Mouse (Mus musculus): ENCODE measurements around the gene Mrps6. TPM values are rescaled to one million over a fixed set of nuclear protein-coding genes. Genes with fewer than 3 reads are reported as not detected.
"Not testable (repeated sequence)": the region's sequence is repeated elsewhere in the genome, so short reads cannot be mapped to it uniquely, and the experiment has no call there.

The Mrps6 gene
- polyA plus RNA-seq, 1 experiment from 2014 or later, result 43.7 TPM

- Histone ChIP-seq H3K9me3 (replicated peaks) (no peaks in the 10 kb centered on the region), H3K4me1 (replicated peaks) (peaks cover 11% of the 10 kb centered on the region), H3K27ac (no peak overlapping the region), H3K36me3 (peaks cover 58% of the 10 kb centered on the region), H3K9ac (no peak overlapping the region), H3K4me2 (no peak overlapping the region), H3K4me3 (replicated peaks) (no peak overlapping the region), H3K27me3 (no peaks in the 10 kb centered on the region)
- DNase-seq, result no peak
- ATAC-seq (ENCODE audit: low read depth), result no peak
- 62% methylated on average over 2 of the region's 2 CpGs for WGBS (ENCODE audit: insufficient replicate concordance)
Observed at GRCm38 (mm10) chr16:92064801-92065200, 6.7 kb downstream of the Mrps6 start.

GRCm38 (mm10) chr16:92070338-92070737, 12.3 kb downstream of the Mrps6 start:
- ATAC-seq (ENCODE audit: low read depth) (no peak), DNase-seq (no peak)
- Histone ChIP-seq H3K36me3 (peaks cover 48% of the 10 kb centered on the region), H3K4me1 (replicated peaks) (no peaks in the 10 kb centered on the region), H3K9ac (no peak overlapping the region), H3K27me3 (no peaks in the 10 kb centered on the region), H3K27ac (no peak overlapping the region), H3K9me3 (replicated peaks) (no peaks in the 10 kb centered on the region), H3K4me2 (no peak overlapping the region), H3K4me3 (replicated peaks) (no peak overlapping the region)
- WGBS (ENCODE audit: insufficient replicate concordance), result 74% methylated on average over 8 of the region's 8 CpGs

DNA sequence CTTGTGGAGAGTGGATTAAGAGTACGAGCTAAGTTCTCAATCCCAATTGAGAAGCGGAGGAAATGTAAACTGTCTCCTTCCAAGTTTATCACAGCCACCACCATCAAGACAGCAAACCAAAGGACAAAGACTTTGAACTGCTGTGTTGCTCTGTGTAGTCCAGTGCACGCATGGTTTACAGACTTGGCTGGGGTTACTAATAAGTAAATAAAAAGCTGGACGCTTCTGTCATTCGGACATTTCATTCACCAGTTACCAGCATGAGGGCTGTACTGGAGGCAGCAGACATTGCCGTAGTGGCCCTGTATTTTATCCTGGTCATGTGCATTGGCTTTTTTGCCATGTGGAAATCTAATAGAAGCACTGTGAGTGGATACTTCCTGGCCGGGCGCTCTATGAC, 18.7 kb downstream of the Mrps6 start:
- WGBS (ENCODE audit: insufficient replicate concordance), result 82% methylated on average over 8 of the region's 8 CpGs

DNA sequence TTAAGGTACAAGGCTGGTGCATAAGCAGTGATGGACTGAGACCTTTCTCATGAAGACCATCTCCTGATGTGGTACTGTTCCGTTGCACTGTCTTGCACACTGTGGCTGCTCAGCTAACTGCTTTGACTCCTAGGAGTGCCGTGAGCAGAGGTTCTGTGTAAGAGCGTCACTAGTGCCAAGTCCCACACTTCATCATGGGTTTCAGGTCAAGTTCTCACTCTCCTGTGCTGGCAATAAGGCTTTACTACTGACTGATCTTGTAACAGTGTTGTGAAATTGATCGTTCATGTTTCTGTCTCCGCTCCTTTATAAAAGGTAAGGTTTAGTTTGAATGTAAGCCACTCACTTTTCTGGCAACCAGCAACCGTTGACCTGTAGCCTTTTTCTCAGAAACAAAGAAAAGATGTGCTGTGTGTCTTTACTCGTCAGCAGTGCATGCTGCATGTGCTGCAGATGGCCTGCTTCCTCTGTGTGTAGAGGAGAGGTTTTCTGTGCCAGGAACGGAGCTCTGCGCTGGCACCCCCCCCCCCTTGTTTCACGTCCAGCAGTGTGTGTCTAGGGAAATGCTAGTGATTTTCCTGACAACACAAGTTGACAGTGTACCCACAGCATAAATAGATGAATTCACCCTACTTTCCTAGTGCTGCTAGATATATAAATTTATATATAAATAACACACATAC, 25.8 kb downstream of the Mrps6 start:
- WGBS (ENCODE audit: insufficient replicate concordance), result 82% methylated on average over 10 of the region's 10 CpGs
- no peaks in the 10 kb centered on the region for H3K27me3 ChIP-seq
- H3K4me1 ChIP-seq (replicated peaks), result peaks cover under 1% of the 10 kb centered on the region; the same call in 1 of the 2 replicates
- no peaks in the 10 kb centered on the region for H3K9me3 ChIP-seq (replicated peaks)
- no peak overlapping the region for H3K9ac ChIP-seq
- peaks cover 16% of the 10 kb centered on the region for H3K36me3 ChIP-seq
- no peak overlapping the region for H3K4me2 ChIP-seq
- ATAC-seq (ENCODE audit: low read depth), result no peak
- no peak overlapping the region for H3K4me3 ChIP-seq (replicated peaks)
- no peak overlapping the region for H3K27ac ChIP-seq
- no peak for DNase-seq

More for the DNA sequence above, 18.7 kb downstream of the Mrps6 start:
- Histone ChIP-seq H3K27ac (no peak overlapping the region), H3K4me2 (no peak overlapping the region), H3K4me3 (replicated peaks) (no peak overlapping the region), H3K9me3 (replicated peaks) (no peaks in the 10 kb centered on the region), H3K36me3 (peaks cover 27% of the 10 kb centered on the region), H3K9ac (no peak overlapping the region), H3K4me1 (replicated peaks) (no peaks in the 10 kb centered on the region), H3K27me3 (no peaks in the 10 kb centered on the region)
- DNase-seq (no peak), ATAC-seq (ENCODE audit: low read depth) (no peak)

DNA sequence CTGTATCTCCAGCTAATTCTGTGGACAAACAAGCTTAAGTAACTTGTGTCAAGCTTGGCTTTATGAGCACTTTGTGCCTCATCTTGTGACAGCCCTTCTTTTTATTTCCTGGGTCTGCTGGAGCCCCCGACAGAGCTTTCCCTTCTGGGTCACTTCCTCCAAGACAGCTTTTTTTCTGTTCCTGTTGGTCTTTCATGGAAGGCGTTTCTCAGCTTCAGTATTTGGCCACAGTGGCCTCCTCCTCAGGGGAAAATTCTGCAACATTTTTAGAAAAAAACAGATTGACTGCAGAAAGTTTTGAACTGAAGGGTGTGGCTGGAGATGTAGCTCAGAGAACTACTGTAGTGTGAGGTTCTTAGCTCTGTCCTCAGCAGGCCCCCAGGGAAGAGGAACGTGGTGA, 31.2 kb downstream of the Mrps6 start:
- Histone ChIP-seq H3K27me3 (no peaks in the 10 kb centered on the region), H3K4me1 (replicated peaks) (peaks cover 5% of the 10 kb centered on the region; the same call in 1 of the 2 replicates), H3K36me3 (no peaks in the 10 kb centered on the region), H3K4me3 (replicated peaks) (no peak overlapping the region), H3K27ac (no peak overlapping the region), H3K4me2 (no peak overlapping the region), H3K9ac (no peak overlapping the region), H3K9me3 (replicated peaks) (no peaks in the 10 kb centered on the region)
- WGBS (ENCODE audit: insufficient replicate concordance), result 33% methylated on average over 3 of the region's 3 CpGs
- no peak for DNase-seq
- no peak for ATAC-seq (ENCODE audit: low read depth)

DNA sequence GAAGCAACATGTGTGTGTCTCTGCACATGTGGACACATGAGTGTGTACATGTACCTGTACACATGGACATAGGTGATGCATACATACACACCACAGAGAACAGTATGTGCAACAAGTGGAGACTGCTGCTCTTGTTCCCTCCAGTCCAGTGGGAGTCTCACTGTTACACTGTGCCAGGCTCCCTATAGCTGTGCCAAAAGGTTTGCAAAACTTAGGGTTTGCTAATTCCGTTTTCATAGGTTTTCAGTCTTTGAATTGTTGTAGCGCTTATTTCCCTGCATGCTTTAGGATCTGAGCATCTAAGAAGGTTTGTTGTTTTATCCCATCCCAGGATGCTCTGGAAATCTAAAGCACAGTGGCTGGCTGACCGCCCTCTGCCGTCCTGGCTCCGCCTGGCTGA, 33.8 kb downstream of the Mrps6 start:
- ATAC-seq (ENCODE audit: low read depth) (no peak), DNase-seq (no peak)
- H3K4me1 ChIP-seq (replicated peaks), result peaks cover 5% of the 10 kb centered on the region; the same call in 1 of the 2 replicates
- no peak overlapping the region for H3K4me2 ChIP-seq
- no peak overlapping the region for H3K27ac ChIP-seq
- H3K4me3 ChIP-seq (replicated peaks), result no peak overlapping the region
- H3K9ac ChIP-seq, result no peak overlapping the region
- no peaks in the 10 kb centered on the region for H3K9me3 ChIP-seq (replicated peaks)
- no peaks in the 10 kb centered on the region for H3K27me3 ChIP-seq
- no peaks in the 10 kb centered on the region for H3K36me3 ChIP-seq
- WGBS (ENCODE audit: insufficient replicate concordance), result 73% methylated on average over 5 of the region's 5 CpGs

GRCm38 (mm10) chr16:92098351-92099051, 40.4 kb downstream of the Mrps6 start:
- 77% methylated on average over 10 of the region's 10 CpGs for WGBS (ENCODE audit: insufficient replicate concordance)
- Histone ChIP-seq H3K27me3 (no peaks in the 10 kb centered on the region), H3K9ac (no peak overlapping the region), H3K4me3 (replicated peaks) (no peak overlapping the region), H3K36me3 (0 out of 2 replicates have a peak, but pooled peaks cover 9% of the 10 kb centered on the region), H3K27ac (no peak overlapping the region), H3K4me1 (replicated peaks) (no peaks in the 10 kb centered on the region), H3K9me3 (replicated peaks) (no peaks in the 10 kb centered on the region), H3K4me2 (no peak overlapping the region)
- DNase-seq (no peak), ATAC-seq (ENCODE audit: low read depth) (no peak)

DNA sequence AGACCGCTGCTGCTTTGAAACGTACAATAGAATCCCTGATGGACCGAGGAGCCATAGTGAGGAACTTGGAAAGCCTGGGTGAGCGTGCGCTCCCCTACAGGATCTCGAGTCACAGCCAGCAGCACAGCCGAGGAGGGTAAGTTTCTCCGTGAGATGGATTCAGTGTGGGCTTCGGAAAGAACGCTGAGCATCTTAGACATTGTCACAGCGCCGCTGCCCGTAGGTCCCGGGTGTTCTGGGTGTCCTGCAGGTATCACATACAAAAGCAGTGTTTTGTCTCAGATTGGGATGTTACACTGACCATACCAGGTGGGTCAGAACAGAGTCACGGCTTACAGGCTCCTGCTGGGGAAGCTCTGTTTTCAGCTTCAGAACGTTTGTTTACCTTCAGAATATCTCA, 41.5 kb downstream of the Mrps6 start:
- no peak for ATAC-seq (ENCODE audit: low read depth)
- no peak overlapping the region for H3K27ac ChIP-seq
- 0 out of 2 replicates have a peak, but pooled peaks cover 9% of the 10 kb centered on the region for H3K36me3 ChIP-seq
- DNase-seq, result no peak
- H3K9me3 ChIP-seq (replicated peaks), result no peaks in the 10 kb centered on the region
- no peak overlapping the region for H3K4me3 ChIP-seq (replicated peaks)
- no peaks in the 10 kb centered on the region for H3K27me3 ChIP-seq
- no peak overlapping the region for H3K9ac ChIP-seq
- H3K4me1 ChIP-seq (replicated peaks), result no peaks in the 10 kb centered on the region
- 79% methylated on average over 16 of the region's 16 CpGs for WGBS (ENCODE audit: insufficient replicate concordance)
- no peak overlapping the region for H3K4me2 ChIP-seq

DNA sequence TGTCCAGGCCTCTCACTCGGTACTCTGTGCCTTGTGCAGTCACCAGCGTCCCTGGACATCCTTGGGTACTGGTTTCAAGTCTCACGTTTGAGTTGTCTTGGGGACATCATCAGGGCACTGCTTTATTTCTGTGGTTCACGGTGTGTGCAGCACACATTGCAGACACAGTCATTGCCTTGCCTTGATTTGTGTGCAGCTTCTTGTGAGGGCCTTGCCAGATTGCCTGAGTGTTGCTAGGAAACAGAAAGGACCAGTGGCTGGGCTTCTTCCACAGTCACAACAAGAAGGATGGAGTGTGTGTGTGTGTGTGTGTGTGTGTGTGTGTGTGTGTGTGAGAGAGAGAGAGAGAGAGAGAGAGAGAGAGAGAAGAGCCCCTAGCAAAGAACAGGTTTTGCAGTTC, 42.0 kb downstream of the Mrps6 start:
- 69% methylated on average over 4 of the region's 4 CpGs for WGBS (ENCODE audit: insufficient replicate concordance)
- no peak for DNase-seq
- Histone ChIP-seq H3K9ac (no peak overlapping the region), H3K4me2 (no peak overlapping the region), H3K27ac (no peak overlapping the region), H3K9me3 (replicated peaks) (no peaks in the 10 kb centered on the region), H3K36me3 (0 out of 2 replicates have a peak, but pooled peaks cover 9% of the 10 kb centered on the region), H3K4me3 (replicated peaks) (no peak overlapping the region), H3K27me3 (no peaks in the 10 kb centered on the region), H3K4me1 (replicated peaks) (no peaks in the 10 kb centered on the region)
- ATAC-seq (ENCODE audit: low read depth), result no peak

- H3K4me3 ChIP-seq (replicated peaks), result no peak overlapping the region
- no peaks in the 10 kb centered on the region for H3K27me3 ChIP-seq
- no peak for DNase-seq
- ATAC-seq (ENCODE audit: low read depth), result no peak
- H3K4me2 ChIP-seq, result no peak overlapping the region
- no peaks in the 10 kb centered on the region for H3K9me3 ChIP-seq (replicated peaks)
- 0 out of 2 replicates have a peak, but pooled peaks cover 9% of the 10 kb centered on the region for H3K36me3 ChIP-seq
- H3K27ac ChIP-seq, result no peak overlapping the region
- 78% methylated on average over 5 of the region's 5 CpGs for WGBS (ENCODE audit: insufficient replicate concordance)
- H3K9ac ChIP-seq, result no peak overlapping the region
- H3K4me1 ChIP-seq (replicated peaks), result no peaks in the 10 kb centered on the region
Observed at GRCm38 (mm10) chr16:92102115-92102514, 44.0 kb downstream of the Mrps6 start.

GRCm38 (mm10) chr16:92102931-92103330, 44.9 kb downstream of the Mrps6 start:
- WGBS (ENCODE audit: insufficient replicate concordance), result 78% methylated on average over 7 of the region's 7 CpGs

More at GRCm38 (mm10) chr16:92102931-92103330, 44.9 kb downstream of the Mrps6 start:
- not testable (repeated sequence) for H3K9ac ChIP-seq; H3K4me2 ChIP-seq; DNase-seq; H3K4me1 ChIP-seq (replicated peaks); ATAC-seq (ENCODE audit: low read depth); H3K4me3 ChIP-seq (replicated peaks); H3K27ac ChIP-seq; H3K36me3 ChIP-seq; H3K27me3 ChIP-seq; H3K9me3 ChIP-seq (replicated peaks)

All from liver, embryonic 13.5 days (tissue).